Mouse (Mus musculus) lung, postnatal 0 days (tissue): ENCODE data around the gene Nipal4.

Source experiments
- CTCF ChIP-seq: IDR thresholded peaks from 2 replicates; pipeline ENCODE4 v1.5.1; 2016; ENCODE audit warnings: antibody characterized with exemption, mild to moderate bottlenecking
- EP300 ChIP-seq: IDR thresholded peaks from 2 replicates; pipeline ENCODE4 v1.6.1; 2016; ENCODE audit warnings: antibody characterized with exemption, mild to moderate bottlenecking, control low read depth

DNA sequence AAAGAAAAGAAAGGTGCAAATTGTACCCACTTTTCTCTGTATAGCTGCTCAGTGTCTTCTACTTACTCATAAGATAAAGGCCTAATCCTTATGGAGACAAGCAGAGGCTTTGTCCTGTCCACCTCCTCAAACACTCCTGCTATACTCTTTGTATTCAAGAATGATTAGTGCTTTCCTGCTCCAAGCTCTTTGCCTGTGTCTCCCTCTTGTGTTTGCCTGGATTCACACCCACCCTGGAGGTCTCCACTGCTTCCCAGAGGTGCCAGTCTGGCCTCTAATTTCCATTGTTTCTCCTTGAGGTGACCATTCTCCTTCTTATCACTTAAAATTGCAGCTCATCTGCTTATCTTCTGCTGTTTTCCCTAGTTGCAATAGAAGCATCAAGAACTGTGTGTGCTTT lies 8.8 kb downstream of the Nipal4 start:
- TF ChIP-seq CTCF (peak; percentile 62), EP300 (no peak)
